Mouse (Mus musculus) liver, adult 2 months (tissue): ENCODE data around the gene Rgs13.

ENCODE experiments used
- CTCF ChIP-seq: fragments of 200-500 bp; IDR thresholded peaks from 2 replicates; pipeline ENCODE4 v1.5.1; 2011; ENCODE audit warnings: low read depth, low read length, control low read depth
- POLR2A ChIP-seq: fragments of 200-500 bp; IDR thresholded peaks from 2 replicates; pipeline ENCODE4 v1.6.1; 2011; ENCODE audit warnings: low read length, control low read depth; ENCODE audit not compliant: insufficient read depth; ENCODE audit errors: extremely low read depth

DNA sequence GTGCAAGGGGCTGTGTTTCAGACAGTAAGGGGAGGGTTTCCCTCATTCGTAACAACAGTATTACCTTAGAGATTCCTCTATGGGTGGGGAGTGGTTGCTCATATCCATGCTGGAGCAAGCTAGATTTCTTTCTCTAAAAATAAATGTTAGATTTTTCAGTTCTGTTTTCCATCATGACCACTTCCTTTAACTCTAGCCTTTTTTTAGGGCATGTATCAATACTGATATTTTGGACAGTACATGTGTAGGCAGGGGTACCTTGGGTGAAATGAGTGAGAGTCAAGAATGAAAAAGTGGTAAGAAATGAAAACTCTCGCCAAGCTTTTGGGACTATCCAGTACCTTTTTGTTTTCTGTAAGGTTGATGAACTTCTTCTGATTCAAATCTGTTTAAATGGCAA is 27.6 kb upstream of the Rgs13 start:
- no peak for TF ChIP-seq CTCF
- no peak for TF ChIP-seq POLR2A
